ENCODE assay signal across 24 mouse cellular contexts in the genomic region with DNA sequence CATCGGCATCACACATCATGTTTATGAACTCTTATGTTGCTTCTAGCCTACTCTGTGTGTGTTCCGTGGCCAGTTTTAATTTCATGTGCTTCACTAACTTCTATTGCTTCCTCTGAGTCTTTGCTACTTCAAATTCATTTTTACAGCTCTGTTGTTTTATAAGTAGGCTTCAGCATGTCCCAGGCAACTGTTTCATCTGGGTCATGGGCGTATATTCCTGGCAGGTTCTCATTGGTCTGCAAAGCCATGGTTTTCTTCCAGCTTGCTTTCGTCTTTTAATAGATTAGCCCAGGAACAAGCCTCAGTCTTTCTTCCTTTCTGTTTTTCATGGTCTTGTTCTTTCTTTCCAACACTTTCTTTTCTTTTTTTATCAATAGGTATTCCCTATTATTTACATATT.
"Had no signal": no experiment of that assay in that cellular context is flagged by ENCODE, and none has a peak within 500 bp of the region (broad histone marks: within the 10 kb centered on the region; RNA-seq: fewer than 3 reads in every experiment).

No protein-coding gene starts in this region.

- H3K4me1 ChIP-seq: heart, embryonic 10.5 days; heart, embryonic 12.5 days; hindbrain, embryonic 10.5 days; hindbrain, embryonic 12.5 days; intestine, embryonic 15.5 days; limb, embryonic 10.5 days; limb, embryonic 12.5 days; liver, embryonic 13.5 days had no signal

- H3K27me3 ChIP-seq: heart, embryonic 12.5 days; hindbrain, embryonic 12.5 days; intestine, embryonic 15.5 days; limb, embryonic 12.5 days; liver, embryonic 13.5 days had no signal

- H3K9ac ChIP-seq: heart, embryonic 12.5 days; hindbrain, embryonic 12.5 days; hindbrain, embryonic 14.5 days; intestine, embryonic 15.5 days; limb, embryonic 12.5 days; liver, embryonic 13.5 days had no signal

- ATAC-seq: hindbrain, embryonic 16.5 days; inflammation-experienced regulatory T-cells, adult 6 months; intestine, embryonic 15.5 days; intestine, postnatal 0 days had no signal

- H3K36me3 ChIP-seq: heart, embryonic 10.5 days; heart, embryonic 12.5 days; hindbrain, embryonic 10.5 days; hindbrain, embryonic 12.5 days; intestine, embryonic 15.5 days; limb, embryonic 10.5 days; limb, embryonic 12.5 days; liver, embryonic 13.5 days had no signal

- H3K4me3 ChIP-seq: heart, embryonic 10.5 days; heart, embryonic 12.5 days; hindbrain, embryonic 10.5 days; hindbrain, embryonic 12.5 days; intestine, embryonic 15.5 days; left cerebral cortex, adult 2 months; limb, embryonic 10.5 days; limb, embryonic 12.5 days; liver, embryonic 13.5 days had no signal

- DNase-seq: gastrocnemius, postnatal 25 days; heart, adult 18-20 months; heart, postnatal 10 days; heart, postnatal 4 days; kidney, adult 18-20 months; kidney, adult 8-10 months; kidney, postnatal 10 days; kidney, postnatal 25 days; kidney, postnatal 4 days; liver; liver, embryonic 13.5 days had no signal

- H3K4me2 ChIP-seq: heart, embryonic 12.5 days; hindbrain, embryonic 12.5 days; hindbrain, embryonic 14.5 days; intestine, embryonic 15.5 days; limb, embryonic 12.5 days; liver, embryonic 11.5 days; liver, embryonic 13.5 days had no signal

- H3K27ac ChIP-seq: heart, embryonic 10.5 days; hindbrain, embryonic 10.5 days; hindbrain, embryonic 12.5 days; hindbrain, embryonic 14.5 days; intestine, embryonic 15.5 days; left cerebral cortex, adult 2 months; limb, embryonic 10.5 days; limb, embryonic 12.5 days; liver, embryonic 13.5 days had no signal

- H3K9me3 ChIP-seq: heart, embryonic 10.5 days; heart, embryonic 12.5 days; hindbrain, embryonic 10.5 days; hindbrain, embryonic 12.5 days; intestine, embryonic 15.5 days; limb, embryonic 10.5 days; limb, embryonic 12.5 days; liver, embryonic 13.5 days had no signal
